Mouse (Mus musculus): ENCODE measurements at regions not wholly inside any gene's neighbourhood (a gene's known extent, or its start where the extent isn't known, plus 50 kb on each side); places are given as distances from the start of the nearest gene placed in this dataset.
A peak's percentile ranks its signal among the peaks of the same experiment; 100 is the strongest.

- no peak for DNase-seq (ENCODE audit: low read depth, low spot score)
These were observed 145.3 kb upstream of the Haao start for GRCm38 (mm10) chr17:83993028-83993427.

GRCm38 (mm10) chr17:83990421-83991365 lies 142.9 kb upstream of the Haao start:
- no peak for DNase-seq (ENCODE audit: low read depth, low spot score)

- no peak for DNase-seq (ENCODE audit: low read depth, low spot score)
These were observed 141.1 kb upstream of the Haao start for GRCm38 (mm10) chr17:83988897-83989296.

- DNase-seq (ENCODE audit: low read depth, low spot score) = no peak
These were observed 140.4 kb upstream of the Haao start for GRCm38 (mm10) chr17:83988165-83988564.

- DNase-seq (ENCODE audit: low read depth, low spot score) = no peak
These were observed 139.9 kb upstream of the Haao start for GRCm38 (mm10) chr17:83987683-83988082.

GRCm38 (mm10) chr17:83985916-83986578 lies 138.3 kb upstream of the Haao start:
- DNase-seq (ENCODE audit: low read depth, low spot score) = no peak

- no peak for DNase-seq (ENCODE audit: low read depth, low spot score)
These were observed 137.6 kb upstream of the Haao start for GRCm38 (mm10) chr17:83985333-83985790.

- DNase-seq (ENCODE audit: low read depth, low spot score) = no peak
These were observed 136.2 kb upstream of the Haao start for GRCm38 (mm10) chr17:83983837-83984388.

- DNase-seq (ENCODE audit: low read depth, low spot score) = no peak
These were observed 135.5 kb upstream of the Haao start for GRCm38 (mm10) chr17:83983070-83983836.

GRCm38 (mm10) chr17:83982700-83983069 lies 134.9 kb upstream of the Haao start:
- DNase-seq (ENCODE audit: low read depth, low spot score) = no peak

- DNase-seq (ENCODE audit: low read depth, low spot score) = no peak
These were observed 131.2 kb upstream of the Haao start for GRCm38 (mm10) chr17:83978858-83979470.

- no peak for DNase-seq (ENCODE audit: low read depth, low spot score)
These were observed 130.0 kb upstream of the Haao start for GRCm38 (mm10) chr17:83977725-83978124.

- no peak for DNase-seq (ENCODE audit: low read depth, low spot score)
These were observed 128.1 kb upstream of the Haao start for GRCm38 (mm10) chr17:83975813-83976212.

- DNase-seq (ENCODE audit: low read depth, low spot score) = peak; percentile 44
These were observed 125.9 kb upstream of the Haao start for GRCm38 (mm10) chr17:83973461-83974350.

GRCm38 (mm10) chr17:83972874-83973273 lies 125.1 kb upstream of the Haao start:
- DNase-seq (ENCODE audit: low read depth, low spot score) = no peak

GRCm38 (mm10) chr17:83972470-83972869 lies 124.7 kb upstream of the Haao start:
- DNase-seq (ENCODE audit: low read depth, low spot score) = no peak

- DNase-seq (ENCODE audit: low read depth, low spot score) = no peak
These were observed 124.3 kb upstream of the Haao start for GRCm38 (mm10) chr17:83972026-83972425.

- no peak for DNase-seq (ENCODE audit: low read depth, low spot score)
These were observed 121.7 kb upstream of the Haao start for GRCm38 (mm10) chr17:83969407-83969826.

GRCm38 (mm10) chr17:83968124-83968523 lies 120.4 kb upstream of the Haao start:
- DNase-seq (ENCODE audit: low read depth, low spot score) = peak; percentile 27

GRCm38 (mm10) chr17:83967007-83967406 lies 119.2 kb upstream of the Haao start:
- no peak for DNase-seq (ENCODE audit: low read depth, low spot score)

Measured in A20 (cell line).